Mouse (Mus musculus) heart, postnatal 0 days (tissue): ENCODE results near the gene Eps8l1.

Experiments used
- CTCF ChIP-seq: IDR thresholded peaks from 2 replicates; pipeline ENCODE4 v1.5.1; 2016; ENCODE audit warnings: antibody characterized with exemption, control low read depth, low read depth
- EP300 ChIP-seq: IDR thresholded peaks from 2 replicates; pipeline ENCODE4 v1.6.1; 2016; ENCODE audit warnings: antibody characterized with exemption, low read depth

DNA sequence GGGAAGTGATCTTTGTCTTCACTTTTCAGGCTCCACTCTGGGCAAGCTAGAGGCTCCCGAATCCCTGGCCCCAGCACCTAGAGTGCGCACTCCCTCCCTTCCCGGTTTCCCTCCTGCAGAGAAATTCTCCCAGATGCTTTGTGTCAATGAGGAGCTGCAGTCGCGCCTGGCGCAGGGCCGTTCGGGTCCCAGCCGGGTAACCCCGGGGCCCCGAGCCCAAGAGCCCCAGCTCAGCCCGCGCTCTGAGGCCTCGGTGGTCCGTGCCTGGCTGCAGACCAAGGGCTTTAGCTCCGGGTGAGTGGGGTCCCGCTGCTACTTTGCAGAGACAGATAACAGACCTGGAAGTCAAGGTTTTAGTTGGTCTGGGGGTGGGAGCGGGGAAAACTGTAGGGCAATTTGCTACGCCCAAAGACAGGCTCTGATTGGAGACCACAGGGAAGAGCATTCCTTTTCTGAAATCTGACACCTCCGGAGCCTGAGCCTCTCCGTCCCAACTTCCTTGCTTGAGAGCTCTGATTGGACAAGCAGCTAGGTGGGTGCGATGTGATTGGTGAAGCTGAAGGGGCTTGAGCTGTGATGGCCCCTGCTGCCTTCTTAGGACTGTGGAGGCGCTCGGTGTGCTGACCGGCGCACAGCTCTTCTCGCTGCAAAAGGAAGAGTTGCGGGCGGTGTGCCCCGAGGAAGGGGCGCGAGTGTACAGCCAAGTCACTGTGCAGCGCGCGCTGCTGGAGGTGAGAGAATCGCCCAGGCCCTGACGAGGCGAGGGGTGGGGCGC lies 17.7 kb downstream of the Eps8l1 start:
- TF ChIP-seq CTCF (0 out of 2 replicates have a peak, but pooled peaks have one; percentile 7), EP300 (0 out of 2 replicates have a peak, but pooled peaks have one; percentile 20)
